Mouse (Mus musculus) cerebellum, adult (tissue): ENCODE measurements around the gene Neil3.

Source experiments
- ATAC-seq: cut with Nextera tagmentation; 2 replicates; pipeline ENCODE4 v1.9.2; 2017; ENCODE audit warnings: mild to moderate bottlenecking, moderate library complexity, mixed read lengths; ENCODE audit not compliant: insufficient number of reproducible peaks, low FRiP score, low TSS enrichment

The Neil3 gene

GRCm38 (mm10) chr8:53638495-53639171 is at the start of gene Neil3:
Gene Neil3, minus strand, starts transcription at chr8:53639065.
- peak; percentile 68 for ATAC-seq

- ATAC-seq = peak; percentile 95
These were observed 42.0 kb upstream of the Neil3 start for GRCm38 (mm10) chr8:53680846-53681245.

GRCm38 (mm10) chr8:53663946-53664345 is 25.1 kb upstream of the Neil3 start:
- ATAC-seq = no peak

GRCm38 (mm10) chr8:53661436-53661835 is 22.6 kb upstream of the Neil3 start:
- no peak for ATAC-seq

GRCm38 (mm10) chr8:53630618-53631017 is 8.2 kb downstream of the Neil3 start:
- ATAC-seq = no peak

- ATAC-seq = no peak
These were observed 9.9 kb downstream of the Neil3 start for GRCm38 (mm10) chr8:53628864-53629415.

GRCm38 (mm10) chr8:53623425-53623824 is 15.4 kb downstream of the Neil3 start:
- ATAC-seq = no peak

GRCm38 (mm10) chr8:53619196-53619595 is 19.7 kb downstream of the Neil3 start:
- ATAC-seq = no peak

GRCm38 (mm10) chr8:53614288-53614646 is 24.6 kb downstream of the Neil3 start:
- ATAC-seq = no peak

GRCm38 (mm10) chr8:53613577-53614287 is 25.1 kb downstream of the Neil3 start:
- no peak for ATAC-seq

GRCm38 (mm10) chr8:53612297-53612696 is 26.6 kb downstream of the Neil3 start:
- no peak for ATAC-seq

GRCm38 (mm10) chr8:53607040-53607439 is 31.8 kb downstream of the Neil3 start:
- ATAC-seq = peak; percentile 75; the same call in 1 of the 2 replicates

- ATAC-seq = no peak
These were observed 34.0 kb downstream of the Neil3 start for GRCm38 (mm10) chr8:53604906-53605305.

- ATAC-seq = no peak
These were observed 35.2 kb downstream of the Neil3 start for GRCm38 (mm10) chr8:53603672-53604071.

GRCm38 (mm10) chr8:53600826-53601225 is 38.0 kb downstream of the Neil3 start:
- ATAC-seq = no peak

GRCm38 (mm10) chr8:53600025-53600811 is 38.6 kb downstream of the Neil3 start:
- ATAC-seq = no peak

- no peak for ATAC-seq
These were observed 40.8 kb downstream of the Neil3 start for GRCm38 (mm10) chr8:53598101-53598500.

- ATAC-seq = no peak
These were observed 47.1 kb downstream of the Neil3 start for GRCm38 (mm10) chr8:53591777-53592176.

- no peak for ATAC-seq
These were observed 65.3 kb downstream of the Neil3 start for GRCm38 (mm10) chr8:53573600-53573999.

- ATAC-seq = no peak
These were observed 72.6 kb downstream of the Neil3 start for GRCm38 (mm10) chr8:53566223-53566622.
